Mouse (Mus musculus): ENCODE data around the gene Trpm3.

GRCm38 (mm10) chr19:22780192-22780843 is 641.5 kb downstream of the Trpm3 start:
- TF ChIP-seq CTCF (IDR thresholded peaks at IDR 0.05; ENCODE audit: borderline replicate concordance, control insufficient read depth, extremely low read depth, insufficient read depth, low read length, poor library complexity) (no peak), POLR2A (IDR thresholded peaks at IDR 0.05; ENCODE audit: control insufficient read depth, extremely low read depth, insufficient read depth, low read length, poor library complexity) (no peak)
